Mouse (Mus musculus) forebrain, embryonic 13.5 days (tissue): ENCODE data around the gene Rab1a. TPM values are rescaled to one million over a fixed set of nuclear protein-coding genes. Genes with fewer than 3 reads are reported as not detected.

Experiments
- ATAC-seq: fragments of 200-750 bp; cut with Nextera tagmentation; 2 replicates; pipeline ENCODE4 v1.8.0; 2017
- H3K27ac ChIP-seq: fragments of 300-500 bp; sonication (generic); 2 replicates; pipeline ENCODE4 v1.5.1; 2015; ENCODE audit warnings: inconsistent platforms, mild to moderate bottlenecking, moderate library complexity
- H3K27me3 ChIP-seq: fragments of 300-500 bp; sonication (generic); 2 replicates; pipeline ENCODE4 v1.6.1; 2015; ENCODE audit warnings: mild to moderate bottlenecking, inconsistent platforms
- H3K36me3 ChIP-seq: fragments of 300-500 bp; sonication (generic); 2 replicates; pipeline ENCODE4 v1.6.1; 2015; ENCODE audit warnings: mild to moderate bottlenecking, inconsistent platforms; ENCODE audit not compliant: poor library complexity, severe bottlenecking
- H3K4me1 ChIP-seq: fragments of 300-500 bp; sonication (generic); 2 replicates; pipeline ENCODE4 v1.6.1; 2015; ENCODE audit warnings: inconsistent platforms
- H3K4me2 ChIP-seq: fragments of 300-500 bp; sonication (generic); 2 replicates; pipeline ENCODE4 v1.6.1; 2015; ENCODE audit warnings: inconsistent platforms, mild to moderate bottlenecking, moderate library complexity
- H3K4me3 ChIP-seq: fragments of 300-500 bp; sonication (generic); 2 replicates; pipeline ENCODE4 v1.5.1; 2015; ENCODE audit warnings: mild to moderate bottlenecking, inconsistent platforms
- H3K9ac ChIP-seq: fragments of 300-500 bp; sonication (generic); 2 replicates; pipeline ENCODE4 v1.6.1; 2015; ENCODE audit warnings: mild to moderate bottlenecking, inconsistent platforms
- H3K9me3 ChIP-seq: fragments of 300-500 bp; sonication (generic); replicated peaks from 2 replicates; pipeline ENCODE4 v1.6.1; 2016; ENCODE audit warnings: inconsistent platforms
- WGBS: fragments of 180-500 bp; shearing (Covaris S2); methylation state at CpG from one replicate; pipeline ENCODE4 v1.1.7; 2015; 5-methylcytosine and 5-hydroxymethylcytosine counted together
- polyA plus RNA-seq: library from polyadenylated mRNA; unstranded; fragments of >200 nt; fragmentation: Nextera tagmentation; extraction: Ambion mirVana; gene quantifications from 2 replicates; pipeline ENCODE4 v1.2.1, GENCODE M21; 2015

Rab1a gene
- polyA plus RNA-seq, 1 experiment from 2014 or later = 300 TPM

- 86% methylated on average over 6 of the region's 6 CpGs for WGBS
- Histone ChIP-seq H3K4me1 (peaks cover 28% of the 10 kb centered on the region), H3K4me2 (no peak overlapping the region), H3K4me3 (no peak overlapping the region), H3K27me3 (no peaks in the 10 kb centered on the region), H3K27ac (no peak overlapping the region), H3K9me3 (no peaks in the 10 kb centered on the region), H3K9ac (no peak overlapping the region), H3K36me3 (peaks cover 58% of the 10 kb centered on the region)
- ATAC-seq = no peak
These were observed 41.3 kb downstream of the Rab1a start for GRCm38 (mm10) chr11:20242366-20243056.

- 51% methylated on average over 9 of the region's 9 CpGs for WGBS
- H3K4me2 ChIP-seq = no peak overlapping the region
- no peaks in the 10 kb centered on the region for H3K27me3 ChIP-seq
- H3K27ac ChIP-seq = no peak overlapping the region
- peak; percentile 20; the same call in 1 of the 2 replicates for ATAC-seq
- no peak overlapping the region for H3K9ac ChIP-seq
- H3K4me3 ChIP-seq = no peak overlapping the region
- H3K9me3 ChIP-seq = no peaks in the 10 kb centered on the region
- H3K36me3 ChIP-seq = peaks cover 51% of the 10 kb centered on the region
- peaks cover 37% of the 10 kb centered on the region for H3K4me1 ChIP-seq
These were observed 42.1 kb downstream of the Rab1a start for GRCm38 (mm10) chr11:20243214-20243913.

- H3K9ac ChIP-seq = peak overlapping the region; percentile 8; the same call in 1 of the 2 replicates
- no peak for ATAC-seq
- no peak overlapping the region for H3K4me3 ChIP-seq
- H3K27ac ChIP-seq = no peak overlapping the region
- 87% methylated on average over 16 of the region's 16 CpGs for WGBS
- H3K4me1 ChIP-seq = peaks cover 39% of the 10 kb centered on the region
- H3K4me2 ChIP-seq = no peak overlapping the region
- peaks cover 39% of the 10 kb centered on the region for H3K36me3 ChIP-seq
- no peaks in the 10 kb centered on the region for H3K27me3 ChIP-seq
- no peaks in the 10 kb centered on the region for H3K9me3 ChIP-seq
These were observed 43.4 kb downstream of the Rab1a start for GRCm38 (mm10) chr11:20244336-20245290.

GRCm38 (mm10) chr11:20245316-20245715 is 44.1 kb downstream of the Rab1a start:
- no peak overlapping the region for H3K27ac ChIP-seq
- no peak overlapping the region for H3K9ac ChIP-seq
- no peak overlapping the region for H3K4me2 ChIP-seq
- no peaks in the 10 kb centered on the region for H3K9me3 ChIP-seq
- peaks cover 32% of the 10 kb centered on the region for H3K36me3 ChIP-seq
- no peak for ATAC-seq
- WGBS = 88% methylated on average over 6 of the region's 6 CpGs
- H3K4me1 ChIP-seq = peaks cover 39% of the 10 kb centered on the region
- H3K4me3 ChIP-seq = no peak overlapping the region
- H3K27me3 ChIP-seq = no peaks in the 10 kb centered on the region

GRCm38 (mm10) chr11:20246616-20247015 is 45.4 kb downstream of the Rab1a start:
- Histone ChIP-seq H3K27me3 (no peaks in the 10 kb centered on the region), H3K4me3 (no peak overlapping the region), H3K9me3 (no peaks in the 10 kb centered on the region), H3K36me3 (peaks cover 19% of the 10 kb centered on the region), H3K9ac (no peak overlapping the region), H3K4me2 (no peak overlapping the region), H3K4me1 (peaks cover 39% of the 10 kb centered on the region), H3K27ac (no peak overlapping the region)
- 57% methylated on average over 1 of the region's 1 CpGs for WGBS
- ATAC-seq = no peak

GRCm38 (mm10) chr11:20247146-20247855 is 46.1 kb downstream of the Rab1a start:
- WGBS = 85% methylated on average over 8 of the region's 8 CpGs
- Histone ChIP-seq H3K9ac (no peak overlapping the region), H3K4me1 (peaks cover 39% of the 10 kb centered on the region), H3K27ac (no peak overlapping the region), H3K4me3 (no peak overlapping the region), H3K4me2 (peak overlapping the region; percentile 88; the same call in 1 of the 2 replicates), H3K36me3 (peaks cover 14% of the 10 kb centered on the region), H3K27me3 (no peaks in the 10 kb centered on the region), H3K9me3 (no peaks in the 10 kb centered on the region)
- ATAC-seq = no peak

- Histone ChIP-seq H3K36me3 (peaks cover 9% of the 10 kb centered on the region), H3K27ac (no peak overlapping the region), H3K4me1 (peaks cover 37% of the 10 kb centered on the region), H3K4me3 (peak overlapping the region; percentile 88), H3K4me2 (peak overlapping the region; percentile 88), H3K27me3 (no peaks in the 10 kb centered on the region), H3K9me3 (no peaks in the 10 kb centered on the region), H3K9ac (peak overlapping the region; percentile 95)
- 11% methylated on average over 4 of the region's 4 CpGs for WGBS
- no peak for ATAC-seq
These were observed 47.0 kb downstream of the Rab1a start for GRCm38 (mm10) chr11:20248277-20248676.

GRCm38 (mm10) chr11:20248840-20249239 is 47.6 kb downstream of the Rab1a start:
- H3K27ac ChIP-seq = peak overlapping the region; percentile 85
- no peaks in the 10 kb centered on the region for H3K27me3 ChIP-seq
- ATAC-seq = peak; percentile 74
- peak overlapping the region; percentile 95 for H3K9ac ChIP-seq
- H3K4me3 ChIP-seq = peak overlapping the region; percentile 88
- WGBS = under 1% methylated on average over 30 of the region's 39 CpGs
- peaks cover 9% of the 10 kb centered on the region for H3K36me3 ChIP-seq
- peaks cover 33% of the 10 kb centered on the region for H3K4me1 ChIP-seq
- peak overlapping the region; percentile 88 for H3K4me2 ChIP-seq
- no peaks in the 10 kb centered on the region for H3K9me3 ChIP-seq

- ATAC-seq = peak; percentile 99
- Histone ChIP-seq H3K9me3 (no peaks in the 10 kb centered on the region), H3K27me3 (no peaks in the 10 kb centered on the region), H3K4me2 (peak within 1 kb of the TSS; percentile 88), H3K4me1 (peaks cover 29% of the 10 kb centered on the region), H3K27ac (peak within 1 kb of the TSS; percentile 85), H3K36me3 (peaks cover 5% of the 10 kb centered on the region), H3K4me3 (peak within 1 kb of the TSS; percentile 88), H3K9ac (peak within 1 kb of the TSS; percentile 95)
- WGBS = under 1% methylated on average over 56 of the region's 59 CpGs
These were observed 48.3 kb downstream of the Rab1a start, which contains the start of gene Cep68 for GRCm38 (mm10) chr11:20249296-20250110. Gene Cep68, minus strand, starts transcription at chr11:20249429.

GRCm38 (mm10) chr11:20250476-20251178 is 49.4 kb downstream of the Rab1a start:
- no peak overlapping the region for H3K4me3 ChIP-seq
- H3K27ac ChIP-seq = no peak overlapping the region
- no peak for ATAC-seq
- H3K4me1 ChIP-seq = peaks cover 27% of the 10 kb centered on the region
- WGBS = 92% methylated on average over 6 of the region's 6 CpGs
- H3K36me3 ChIP-seq = no peaks in the 10 kb centered on the region
- H3K27me3 ChIP-seq = no peaks in the 10 kb centered on the region
- no peaks in the 10 kb centered on the region for H3K9me3 ChIP-seq
- no peak overlapping the region for H3K9ac ChIP-seq
- H3K4me2 ChIP-seq = peak overlapping the region; percentile 88; the same call in 1 of the 2 replicates
